10 mouse cellular contexts compared by ENCODE assay signal in genomic region chr12:71481899-71482593, GRCm38 (mm10).
DNase-seq lines count a peak whose midpoint lies in the region; ATAC-seq and TF ChIP-seq lines count a peak whose summit lies in the region.
"Had no signal": no experiment of that assay in that cellular context is flagged by ENCODE, and none has a peak within 500 bp of the region (broad histone marks: within the 10 kb centered on the region; RNA-seq: fewer than 3 reads in every experiment).

No protein-coding gene starts in this region.

- TF ChIP-seq CTCF in cerebellum, adult 2 months (IDR thresholded peaks at IDR 0.05; ENCODE audit: borderline replicate concordance, insufficient read depth, low read depth, low read length): no peak

- peaks cover 21% of the 10 kb centered on the region for H3K4me1 ChIP-seq in kidney, embryonic 15.5 days
- H3K4me1 ChIP-seq in brown adipose tissue, adult 24 weeks (ENCODE audit: control insufficient read depth, insufficient read depth, insufficient read length, low read length): no peaks in the 10 kb centered on the region
- H3K4me1 ChIP-seq in forebrain, embryonic 16.5 days (replicated peaks; ENCODE audit: control insufficient read depth, insufficient read depth, low read length): peaks cover 13% of the 10 kb centered on the region
- peaks cover 9% of the 10 kb centered on the region; the same call in 1 of the 2 replicates for H3K4me1 ChIP-seq in limb, embryonic 11.5 days (ENCODE audit: control insufficient read depth, insufficient read depth, low read length)
- H3K4me1 ChIP-seq in cerebellum, adult 2 months (ENCODE audit: control insufficient read depth, insufficient read depth, low read length): no peaks in the 10 kb centered on the region

- 0 out of 2 replicates have a peak, but pooled peaks have one; percentile 18 for ATAC-seq in kidney, embryonic 15.5 days (replicated peaks; ENCODE audit: low FRiP score)
- ATAC-seq in forebrain, embryonic 16.5 days: peak; percentile 66
- ATAC-seq in limb, embryonic 11.5 days (ENCODE audit: insufficient number of reproducible peaks, low FRiP score, low TSS enrichment, low read depth): no peak

- H3K4me3 ChIP-seq in kidney, embryonic 15.5 days (replicated peaks): no peak overlapping the region
- H3K4me3 ChIP-seq in brown adipose tissue, adult 24 weeks (ENCODE audit: insufficient read depth, low read depth, low read length): no peak overlapping the region
- no peak overlapping the region for H3K4me3 ChIP-seq in forebrain, embryonic 16.5 days (replicated peaks; ENCODE audit: low read length)
- H3K4me3 ChIP-seq in limb, embryonic 11.5 days (ENCODE audit: low read depth, low read length): no peak overlapping the region
- H3K4me3 ChIP-seq in cerebellum, adult 2 months (replicated peaks; ENCODE audit: insufficient read depth, low read depth, low read length): no peak overlapping the region

- no peaks in the 10 kb centered on the region for H3K36me3 ChIP-seq in kidney, embryonic 15.5 days
- no peaks in the 10 kb centered on the region for H3K36me3 ChIP-seq in forebrain, embryonic 16.5 days (ENCODE audit: control insufficient read depth, insufficient read depth)
- H3K36me3 ChIP-seq in limb, embryonic 11.5 days (ENCODE audit: control insufficient read depth, insufficient read depth, low read length): no peaks in the 10 kb centered on the region

- H3K9me3 ChIP-seq in kidney, embryonic 15.5 days (replicated peaks): no peaks in the 10 kb centered on the region
- no peaks in the 10 kb centered on the region for H3K9me3 ChIP-seq in forebrain, embryonic 16.5 days (ENCODE audit: control insufficient read depth, low read length)
- no peaks in the 10 kb centered on the region for H3K9me3 ChIP-seq in limb, embryonic 11.5 days (ENCODE audit: control insufficient read depth, low read length)

- H3K27me3 ChIP-seq in kidney, embryonic 15.5 days: no peaks in the 10 kb centered on the region
- no peaks in the 10 kb centered on the region for H3K27me3 ChIP-seq in forebrain, embryonic 16.5 days (replicated peaks; ENCODE audit: control insufficient read depth, insufficient read depth, low read length)
- no peaks in the 10 kb centered on the region for H3K27me3 ChIP-seq in limb, embryonic 11.5 days (ENCODE audit: control insufficient read depth, insufficient read depth, low read length)
- H3K27me3 ChIP-seq in cerebellum, adult 2 months (ENCODE audit: control insufficient read depth, insufficient read depth, low read length): no peaks in the 10 kb centered on the region

- no peak overlapping the region for H3K4me2 ChIP-seq in kidney, embryonic 15.5 days
- no peak overlapping the region for H3K4me2 ChIP-seq in forebrain, embryonic 16.5 days (ENCODE audit: low read length)
- no peak overlapping the region for H3K4me2 ChIP-seq in limb, embryonic 11.5 days (ENCODE audit: low read depth, severe bottlenecking)

- H3K9ac ChIP-seq in kidney, embryonic 15.5 days: no peak overlapping the region
- no peak overlapping the region; the same call in 1 of the 2 replicates for H3K9ac ChIP-seq in forebrain, embryonic 16.5 days (replicated peaks; ENCODE audit: low read depth, low read length)
- no peak overlapping the region for H3K9ac ChIP-seq in limb, embryonic 11.5 days (ENCODE audit: low read length)

- peak overlapping the region; percentile 70 for H3K27ac ChIP-seq in kidney, embryonic 15.5 days
- 0 out of 2 replicates have a peak overlapping the region, but pooled peaks have one; percentile 29 for H3K27ac ChIP-seq in brown adipose tissue, adult 24 weeks (replicated peaks; ENCODE audit: low read depth, low read length)
- H3K27ac ChIP-seq in forebrain, embryonic 16.5 days (ENCODE audit: low read length): peak overlapping the region; percentile 29; the same call in 1 of the 2 replicates
- no peak overlapping the region; the same call in 1 of the 2 replicates for H3K27ac ChIP-seq in limb, embryonic 11.5 days (replicated peaks; ENCODE audit: low read depth, low read length)
- no peak overlapping the region for H3K27ac ChIP-seq in cerebellum, adult 2 months (ENCODE audit: insufficient read depth, low read length)

- 43% methylated on average over 9 of the region's 9 CpGs for WGBS in kidney, embryonic 15.5 days
- WGBS in forebrain, embryonic 16.5 days: 23% methylated on average over 9 of the region's 9 CpGs
- 49% methylated on average over 9 of the region's 9 CpGs for WGBS in limb, embryonic 11.5 days
- WGBS in cerebellum, adult 2 months: 59% methylated on average over 9 of the region's 9 CpGs

- no peak for TF ChIP-seq POLR2A in cerebellum, adult 2 months (IDR thresholded peaks at IDR 0.05; ENCODE audit: borderline replicate concordance, insufficient read depth, low read length)

- DNase-seq in kidney, adult 9 months: no peak
- peak; percentile 59 for DNase-seq in limb, embryonic 11.5 days (ENCODE audit: low spot score)
- DNase-seq in spleen, postnatal 36 days (ENCODE audit: low spot score in 2 of 2): no peak
- DNase-seq in frontal cortex, postnatal 36 days (ENCODE audit: low spot score in 2 of 2): no peak
- no peak for DNase-seq in cerebellum, adult 2 months
- DNase-seq: gastrocnemius, postnatal 25 days; liver had no signal

Comparison
In these comparisons a context has a peak if more than half of its experiments do, and no peak if none do; other contexts are left out.
1. H3K27ac ChIP-seq: peak in kidney, embryonic 15.5 days (single experiment), brown adipose tissue, adult 24 weeks (single experiment) and forebrain, embryonic 16.5 days (single experiment); none in limb, embryonic 11.5 days (single experiment) and cerebellum, adult 2 months (single experiment).